Mouse (Mus musculus): ENCODE data around the gene Epb41l5.

The Epb41l5 gene

GRCm38 (mm10) chr1:119499456-119499855, 149.3 kb downstream of the Epb41l5 start:
- no peak for DNase-seq

GRCm38 (mm10) chr1:119498536-119499231, 150.1 kb downstream of the Epb41l5 start:
- DNase-seq = no peak

GRCm38 (mm10) chr1:119497346-119498004, 151.3 kb downstream of the Epb41l5 start:
- no peak for DNase-seq

- DNase-seq = no peak
Measured at GRCm38 (mm10) chr1:119495396-119495775, 153.4 kb downstream of the Epb41l5 start.

All from thymus, postnatal 36 days (tissue).